Mouse (Mus musculus) E14TG2a.4 (cell line): ENCODE results near the gene Sipa1l1.

ENCODE experiments used
- CTCF ChIP-seq: conservative IDR thresholded peaks from 2 replicates; pipeline ENCODE4 v1.5.1; 2014; ENCODE audit warnings: low read length
- NANOG ChIP-seq: IDR thresholded peaks from 2 replicates; pipeline ENCODE4 v1.6.1; 2014; ENCODE audit warnings: borderline replicate concordance, low read length, mixed read lengths

GRCm38 (mm10) chr12:82427416-82427815, 258.3 kb downstream of the Sipa1l1 start:
- no peak for TF ChIP-seq NANOG
- no peak for TF ChIP-seq CTCF
